Mouse (Mus musculus) liver, postnatal 0 days (tissue): ENCODE measurements around the gene Nup107. TPM values are rescaled to one million over a fixed set of nuclear protein-coding genes. Genes with fewer than 3 reads are reported as not detected.
"Not testable (repeated sequence)": the region's sequence is repeated elsewhere in the genome, so short reads cannot be mapped to it uniquely, and the experiment has no call there.

ENCODE experiments used
- ATAC-seq: fragments of 200-750 bp; cut with Nextera tagmentation; 2 replicates; pipeline ENCODE4 v1.8.0; 2017; ENCODE audit warnings: mild to moderate bottlenecking, moderate library complexity
- DNase-seq: peaks from one replicate; pipeline ENCODE4 v3.0.0-alpha.2; 2016
- H3K27ac ChIP-seq: fragments of 300-500 bp; sonication (generic); 2 replicates; pipeline ENCODE4 v1.5.1; 2014; ENCODE audit warnings: antibody characterized with exemption, moderate library complexity, mild to moderate bottlenecking, low read depth
- H3K27me3 ChIP-seq: fragments of 300-500 bp; sonication (generic); 2 replicates; pipeline ENCODE4 v1.6.1; 2014; ENCODE audit warnings: low read length, control low read depth, mixed read lengths; ENCODE audit not compliant: insufficient read depth
- H3K36me3 ChIP-seq: fragments of 300-500 bp; sonication (generic); replicated peaks from 2 replicates; pipeline ENCODE4 v1.6.1; 2014; ENCODE audit warnings: mild to moderate bottlenecking, control low read depth, low read length, moderate library complexity, mixed read lengths; ENCODE audit not compliant: insufficient read depth
- H3K4me1 ChIP-seq: fragments of 300-500 bp; sonication (generic); 2 replicates; pipeline ENCODE4 v1.6.1; 2014; ENCODE audit warnings: antibody characterized with exemption, mild to moderate bottlenecking, control low read depth; ENCODE audit not compliant: insufficient read depth
- H3K4me2 ChIP-seq: fragments of 300-500 bp; sonication (generic); 2 replicates; pipeline ENCODE4 v1.6.1; 2014; ENCODE audit warnings: low read depth, mild to moderate bottlenecking, low read length, moderate library complexity, mixed read lengths
- H3K4me3 ChIP-seq: fragments of 300-500 bp; sonication (generic); 2 replicates; pipeline ENCODE4 v1.5.1; 2014; ENCODE audit warnings: low read depth, low read length
- H3K9ac ChIP-seq: fragments of 300-500 bp; sonication (generic); replicated peaks from 2 replicates; pipeline ENCODE4 v1.6.1; 2014; ENCODE audit warnings: mild to moderate bottlenecking, moderate library complexity
- H3K9me3 ChIP-seq: fragments of 300-500 bp; sonication (generic); 2 replicates; pipeline ENCODE4 v1.6.1; 2016; ENCODE audit warnings: mild to moderate bottlenecking, control low read depth, low read length, mixed read lengths
- CTCF ChIP-seq: sonication (generic); IDR thresholded peaks from 2 replicates; pipeline ENCODE4 v1.5.1; 2016; ENCODE audit warnings: antibody characterized with exemption, low read depth
- EP300 ChIP-seq: IDR thresholded peaks from 2 replicates; pipeline ENCODE4 v1.6.1; 2016; ENCODE audit warnings: antibody characterized with exemption, low read depth, mild to moderate bottlenecking
- WGBS: fragments of 180-500 bp; shearing (Covaris S2); extraction: QIAGEN DNeasy Blood & Tissue Kit; methylation state at CpG from one replicate; pipeline ENCODE4 v1.1.7; 2014; ENCODE audit not compliant: insufficient replicate concordance; 5-methylcytosine and 5-hydroxymethylcytosine counted together
- polyA plus RNA-seq: library from polyadenylated mRNA; unstranded; fragments of >200 nt; fragmentation: Nextera tagmentation; extraction: Ambion mirVana; gene quantifications from 2 replicates; pipeline ENCODE4 v1.2.1, GENCODE M21; 2015

Gene Nup107
- polyA plus RNA-seq, 1 experiment from 2014 or later = 15.0 TPM

DNA sequence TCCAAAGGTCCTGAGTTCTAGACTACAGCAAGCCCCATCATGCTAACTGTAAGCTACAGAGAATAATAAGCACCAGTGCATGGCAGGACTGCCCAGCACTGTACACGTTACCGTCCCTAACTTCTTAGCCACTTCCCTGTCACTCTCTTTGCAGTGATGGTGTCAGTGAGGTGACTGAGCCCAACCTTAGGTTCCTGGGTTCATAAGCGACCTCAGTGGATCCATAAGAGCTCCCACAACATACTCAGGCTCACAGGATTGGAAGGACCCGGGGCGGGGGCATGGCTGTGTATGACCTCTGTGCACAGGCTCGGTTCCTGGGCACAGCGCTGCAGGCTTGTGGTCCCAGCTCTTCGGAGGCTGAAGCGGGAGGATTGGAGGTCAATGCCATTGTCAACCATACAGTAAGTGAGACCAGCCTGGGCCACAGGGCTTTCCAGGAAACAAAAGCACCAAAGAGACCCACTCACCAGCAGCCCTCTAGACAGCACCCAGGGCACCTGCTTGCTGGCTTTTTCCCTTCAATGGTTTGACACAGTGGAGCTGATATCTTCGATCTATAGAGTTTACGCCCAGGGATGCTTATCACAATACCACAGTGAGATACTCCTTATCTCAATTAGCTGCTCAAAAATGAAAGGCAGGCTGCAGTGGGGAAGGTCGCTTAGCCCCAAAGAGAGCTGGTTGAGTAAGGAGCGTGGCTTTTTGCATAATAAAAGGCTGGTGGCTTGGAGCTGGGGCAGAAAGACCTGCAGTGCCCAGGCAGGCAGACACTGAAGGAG lies 54.2 kb downstream of the Nup107 start:
- 71% methylated on average over 13 of the region's 13 CpGs for WGBS
- Histone ChIP-seq H3K27me3 (no peaks in the 10 kb centered on the region), H3K4me3 (no peak overlapping the region), H3K9me3 (no peaks in the 10 kb centered on the region), H3K4me1 (peaks cover 3% of the 10 kb centered on the region), H3K9ac (no peak overlapping the region), H3K27ac (no peak overlapping the region), H3K4me2 (no peak overlapping the region), H3K36me3 (peaks cover 12% of the 10 kb centered on the region)
- DNase-seq (no peak), ATAC-seq (no peak)
- TF ChIP-seq CTCF (no peak), EP300 (no peak)

DNA sequence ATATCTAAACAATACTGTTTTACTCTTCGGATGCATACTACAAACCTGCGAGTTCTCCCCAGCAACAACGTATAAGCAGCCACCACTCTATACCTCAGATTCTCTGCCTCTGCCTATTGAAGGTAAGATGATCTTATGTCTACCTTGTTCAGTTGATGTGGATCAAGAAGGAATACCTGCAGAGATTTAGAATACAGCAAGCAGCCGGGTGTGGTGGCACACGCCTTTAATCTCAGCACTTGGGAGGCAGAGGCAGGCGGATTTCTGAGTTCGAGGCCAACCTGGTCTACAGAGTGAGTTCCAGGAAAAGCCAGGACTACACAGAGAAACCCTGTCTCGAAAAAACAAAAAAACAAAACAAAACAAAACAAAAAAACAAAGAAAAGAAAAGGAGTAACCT lies 55.0 kb downstream of the Nup107 start:
- DNase-seq, H3K9ac ChIP-seq, H3K4me3 ChIP-seq, H3K4me2 ChIP-seq, H3K4me1 ChIP-seq, H3K9me3 ChIP-seq, H3K27me3 ChIP-seq, ATAC-seq, H3K27ac ChIP-seq: not testable (repeated sequence)
- WGBS = 79% methylated on average over 8 of the region's 8 CpGs
- H3K36me3 ChIP-seq = peaks cover 12% of the 10 kb centered on the region

DNA sequence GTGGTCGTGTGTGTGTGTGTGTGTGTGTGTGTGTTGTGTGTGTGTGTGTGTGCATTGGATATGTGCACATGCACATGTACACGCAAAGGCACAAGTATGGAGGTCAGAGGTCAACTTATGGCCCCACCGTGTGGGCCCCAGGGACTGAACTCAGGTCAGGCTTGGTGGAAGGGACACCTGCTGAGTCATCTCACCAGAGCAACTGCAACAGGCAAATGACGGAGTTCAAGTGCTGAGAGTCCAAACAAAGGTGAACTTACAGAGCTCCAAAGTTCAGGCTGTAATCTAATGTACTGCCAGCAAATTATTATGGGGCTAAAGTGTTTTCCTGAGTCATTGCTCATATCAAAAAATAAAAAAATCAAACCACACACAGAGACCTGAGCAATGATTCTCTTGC lies 55.4 kb downstream of the Nup107 start:
- Histone ChIP-seq H3K27ac (no peak overlapping the region), H3K4me2 (no peak overlapping the region), H3K36me3 (peaks cover 12% of the 10 kb centered on the region), H3K4me3 (no peak overlapping the region), H3K9ac (no peak overlapping the region), H3K27me3 (no peaks in the 10 kb centered on the region), H3K4me1 (peaks cover 10% of the 10 kb centered on the region), H3K9me3 (no peaks in the 10 kb centered on the region)
- 61% methylated on average over 4 of the region's 4 CpGs for WGBS
- no peak for TF ChIP-seq EP300
- no peak for TF ChIP-seq CTCF
- DNase-seq (no peak), ATAC-seq (peak; percentile 35)

DNA sequence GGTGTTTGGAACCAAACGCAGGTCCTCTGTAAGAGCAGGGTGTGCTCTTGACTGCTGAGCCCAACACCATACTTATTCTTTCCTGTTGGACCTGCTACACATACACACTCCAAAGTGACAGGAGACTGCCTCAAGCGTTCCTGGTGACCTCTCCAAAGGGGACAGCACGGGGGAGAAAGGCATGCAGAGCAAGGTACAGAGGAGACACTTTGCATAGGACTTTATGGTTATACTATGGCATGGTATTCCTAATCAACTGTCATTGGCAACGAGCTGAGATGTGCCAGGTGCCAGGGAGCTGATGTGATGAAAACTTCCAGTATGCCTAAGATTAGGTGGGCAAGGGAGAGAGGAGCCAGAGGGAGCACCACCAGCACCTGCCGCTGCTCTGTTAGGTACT lies 55.9 kb downstream of the Nup107 start:
- no peak for DNase-seq
- Histone ChIP-seq H3K36me3 (peaks cover 12% of the 10 kb centered on the region), H3K27ac (no peak overlapping the region), H3K4me1 (peaks cover 11% of the 10 kb centered on the region), H3K9ac (no peak overlapping the region), H3K27me3 (no peaks in the 10 kb centered on the region), H3K9me3 (no peaks in the 10 kb centered on the region), H3K4me3 (no peak overlapping the region), H3K4me2 (no peak overlapping the region)
- 75% methylated on average over 5 of the region's 5 CpGs for WGBS
- ATAC-seq = no peak
- no peak for TF ChIP-seq EP300
- no peak for TF ChIP-seq CTCF

DNA sequence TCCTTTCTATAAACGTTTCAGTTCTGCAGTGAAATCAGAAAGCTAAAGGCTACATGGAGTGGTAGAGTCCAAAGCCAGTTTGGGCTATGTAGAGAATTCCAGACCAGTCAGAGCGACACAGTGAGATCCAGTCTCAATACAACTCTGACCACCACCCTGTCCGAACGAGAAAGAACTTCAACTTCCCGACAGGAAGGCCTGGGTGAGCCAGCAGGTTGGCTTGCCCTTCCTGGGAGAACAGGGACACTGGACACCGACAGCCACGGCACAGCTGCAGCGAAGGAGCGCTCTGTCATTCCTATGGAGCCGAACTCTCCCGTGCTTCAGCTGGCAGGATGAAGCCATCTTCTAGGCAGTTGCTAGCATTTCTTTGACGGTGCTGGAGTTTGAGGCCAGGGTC lies 57.1 kb downstream of the Nup107 start:
- not testable (repeated sequence) for DNase-seq, H3K27ac ChIP-seq, H3K4me2 ChIP-seq, H3K4me3 ChIP-seq, H3K9ac ChIP-seq, H3K9me3 ChIP-seq, H3K27me3 ChIP-seq, ATAC-seq
- H3K36me3 ChIP-seq = peaks cover 12% of the 10 kb centered on the region
- WGBS = 85% methylated on average over 11 of the region's 12 CpGs
- H3K4me1 ChIP-seq = peaks cover 14% of the 10 kb centered on the region

DNA sequence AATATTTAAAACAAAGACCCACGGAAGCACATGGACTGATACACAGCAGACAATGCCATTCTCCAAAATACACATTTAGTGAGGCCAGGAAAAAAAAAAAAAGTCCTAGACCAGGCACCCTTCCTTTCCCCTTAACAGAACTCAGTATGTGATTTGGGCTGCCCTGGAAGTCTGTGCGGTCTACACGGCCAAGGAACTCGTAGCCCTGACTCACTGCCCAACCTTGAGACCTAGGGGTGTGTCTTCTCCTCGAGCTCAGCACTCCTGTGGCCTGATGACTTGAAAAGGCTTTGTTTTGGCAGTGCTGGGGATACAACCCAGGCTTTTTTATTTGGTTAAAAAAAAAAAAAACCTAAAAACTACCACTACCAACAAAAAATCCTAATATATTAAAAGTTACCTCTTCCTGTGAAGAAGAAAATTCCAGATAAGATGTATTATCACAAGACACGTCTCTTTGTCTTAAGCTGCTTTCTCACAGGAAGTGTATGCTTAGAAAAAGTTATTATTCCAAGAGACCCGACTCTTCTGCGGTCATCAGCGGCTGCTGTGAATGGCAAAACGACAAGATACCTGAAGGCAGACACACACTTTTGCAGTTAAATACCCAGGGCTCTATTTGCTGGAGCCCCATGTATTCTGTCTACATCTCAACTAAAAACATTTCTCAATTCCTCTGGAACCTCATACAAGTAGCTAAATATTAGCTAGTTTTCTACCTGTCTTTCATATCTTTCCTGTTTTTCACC lies 58.2 kb downstream of the Nup107 start:
- not testable (repeated sequence) for DNase-seq, H3K4me2 ChIP-seq, H3K27ac ChIP-seq, H3K27me3 ChIP-seq, H3K9me3 ChIP-seq, ATAC-seq, H3K9ac ChIP-seq, H3K4me3 ChIP-seq
- peaks cover 21% of the 10 kb centered on the region for H3K4me1 ChIP-seq
- H3K36me3 ChIP-seq = peaks cover 12% of the 10 kb centered on the region
- 62% methylated on average over 9 of the region's 10 CpGs for whole genome bisulfite sequencing

DNA sequence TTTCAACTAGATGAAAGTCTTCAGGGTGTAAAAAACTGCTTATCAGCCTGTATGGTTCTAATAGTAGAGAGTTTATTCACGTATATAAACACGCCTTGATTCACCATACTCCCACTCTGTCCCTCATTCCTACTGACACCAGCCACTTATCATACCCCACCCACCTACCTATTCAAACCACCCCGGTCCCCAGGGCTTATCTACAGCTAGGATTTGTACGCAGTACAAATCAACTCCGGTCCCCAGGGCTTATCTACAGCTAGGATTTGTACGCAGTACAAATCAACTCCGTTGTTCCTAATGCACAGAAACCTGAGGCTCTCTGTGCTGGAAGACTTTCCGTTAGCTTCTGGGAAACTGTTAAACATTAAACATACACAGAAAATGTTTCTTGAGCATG lies 58.9 kb downstream of the Nup107 start:
- H3K4me2 ChIP-seq, H3K9me3 ChIP-seq, H3K36me3 ChIP-seq, H3K27me3 ChIP-seq, DNase-seq, ATAC-seq, H3K27ac ChIP-seq, H3K9ac ChIP-seq, H3K4me3 ChIP-seq: not testable (repeated sequence)
- peaks cover 21% of the 10 kb centered on the region for H3K4me1 ChIP-seq
- WGBS = 36% methylated on average over 8 of the region's 8 CpGs
